Mouse (Mus musculus) neural tube, embryonic 12.5 days (tissue): ENCODE measurements around the gene Itsn1. TPM values are rescaled to one million over a fixed set of nuclear protein-coding genes. Genes with fewer than 3 reads are reported as not detected.

Experiments used
- ATAC-seq: fragments of 200-750 bp; cut with Nextera tagmentation; 2 replicates; pipeline ENCODE4 v1.8.0; 2017; ENCODE audit warnings: low read depth, mild to moderate bottlenecking, moderate TSS enrichment, moderate library complexity; ENCODE audit not compliant: low FRiP score
- H3K27ac ChIP-seq: fragments of 300-500 bp; sonication (generic); 2 replicates; pipeline ENCODE4 v1.5.1; 2016
- H3K27me3 ChIP-seq: fragments of 300-500 bp; sonication (generic); replicated peaks from 2 replicates; pipeline ENCODE4 v1.6.1; 2016; ENCODE audit warnings: mild to moderate bottlenecking
- H3K36me3 ChIP-seq: fragments of 300-500 bp; sonication (generic); 2 replicates; pipeline ENCODE4 v1.6.1; 2016; ENCODE audit warnings: mild to moderate bottlenecking
- H3K4me1 ChIP-seq: fragments of 300-500 bp; sonication (generic); 2 replicates; pipeline ENCODE4 v1.6.1; 2016
- H3K4me2 ChIP-seq: fragments of 300-500 bp; sonication (generic); replicated peaks from 2 replicates; pipeline ENCODE4 v1.6.1; 2016; ENCODE audit warnings: mild to moderate bottlenecking
- H3K4me3 ChIP-seq: fragments of 300-500 bp; sonication (generic); 2 replicates; pipeline ENCODE4 v1.5.1; 2016
- H3K9ac ChIP-seq: fragments of 300-500 bp; sonication (generic); 2 replicates; pipeline ENCODE4 v1.6.1; 2016; ENCODE audit warnings: mild to moderate bottlenecking
- H3K9me3 ChIP-seq: fragments of 300-500 bp; sonication (generic); 2 replicates; pipeline ENCODE4 v1.6.1; 2016; ENCODE audit warnings: mild to moderate bottlenecking
- WGBS: fragments of 180-500 bp; shearing (Covaris S2); methylation state at CpG from one replicate; pipeline ENCODE4 v1.1.7; 2016; 5-methylcytosine and 5-hydroxymethylcytosine counted together
- polyA plus RNA-seq: library from polyadenylated mRNA; unstranded; fragments of >200 nt; fragmentation: Nextera tagmentation; extraction: Ambion mirVana; gene quantifications from 2 replicates; pipeline ENCODE4 v1.2.1, GENCODE M21; 2016

Itsn1 gene
- polyA plus RNA-seq, 1 experiment from 2014 or later = 74.4 TPM

DNA sequence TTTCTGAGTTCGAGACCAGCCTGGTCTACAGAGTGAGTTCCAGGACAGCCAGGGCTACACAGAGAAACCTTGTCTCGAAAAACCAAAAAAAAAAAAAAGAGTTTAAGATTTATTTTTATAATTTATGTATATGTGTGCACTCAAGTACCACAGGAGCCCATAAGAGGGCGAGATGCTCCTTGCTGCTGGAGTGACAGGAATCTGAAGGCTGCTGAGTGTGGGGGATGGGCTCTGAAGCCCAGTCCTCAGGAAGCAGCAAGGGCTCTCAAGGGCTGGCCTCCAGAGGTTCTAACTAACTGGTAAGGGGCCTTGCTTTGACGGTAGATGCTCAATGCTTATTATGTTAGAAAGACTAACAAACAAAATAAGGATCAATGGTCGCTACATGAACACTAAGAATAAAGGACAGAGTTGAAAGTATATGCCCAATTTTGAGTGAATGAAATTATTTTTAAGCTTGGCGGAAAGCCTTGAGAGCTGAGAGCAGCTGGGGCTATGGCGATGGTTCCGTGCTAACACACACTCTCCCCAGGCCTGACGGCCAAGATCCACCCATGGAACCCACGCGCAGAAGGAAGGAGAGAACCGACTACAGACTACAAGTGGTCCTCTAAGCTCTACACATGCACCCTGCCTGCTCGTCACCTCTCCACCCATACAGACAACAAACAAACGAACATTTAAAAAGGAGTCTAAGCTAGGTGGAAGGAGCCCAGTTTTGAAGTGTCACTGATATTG, 24.3 kb upstream of the Itsn1 start:
- ATAC-seq = no peak
- Histone ChIP-seq H3K9ac (no peak overlapping the region), H3K9me3 (no peaks in the 10 kb centered on the region), H3K4me3 (no peak overlapping the region), H3K4me1 (no peaks in the 10 kb centered on the region), H3K27ac (no peak overlapping the region), H3K27me3 (no peaks in the 10 kb centered on the region), H3K36me3 (peaks cover 39% of the 10 kb centered on the region), H3K4me2 (no peak overlapping the region)
- WGBS = 88% methylated on average over 14 of the region's 14 CpGs

DNA sequence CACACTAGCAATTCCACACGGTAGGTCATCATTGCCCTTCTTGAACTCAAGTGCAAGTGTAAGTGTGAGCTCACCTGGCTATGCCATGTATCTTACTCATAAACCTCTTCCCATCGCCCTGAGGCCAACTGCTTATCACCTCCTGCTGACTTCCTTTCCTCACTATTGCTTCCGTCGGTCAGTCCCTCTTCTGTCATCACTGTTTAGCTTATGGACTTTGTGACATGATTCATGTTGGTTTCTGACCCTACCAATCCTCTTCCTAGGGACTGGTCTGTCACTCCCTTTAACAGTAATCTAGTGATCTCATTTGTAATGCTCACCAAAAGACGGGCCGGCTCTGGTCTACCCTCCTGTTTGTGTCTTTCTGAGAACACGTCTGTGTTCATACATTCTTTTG, 18.8 kb upstream of the Itsn1 start:
- Histone ChIP-seq H3K9me3 (no peaks in the 10 kb centered on the region), H3K4me1 (no peaks in the 10 kb centered on the region), H3K4me2 (no peak overlapping the region), H3K4me3 (no peak overlapping the region), H3K27ac (no peak overlapping the region), H3K27me3 (no peaks in the 10 kb centered on the region), H3K9ac (no peak overlapping the region), H3K36me3 (peaks cover 51% of the 10 kb centered on the region)
- WGBS = 89% methylated on average over 7 of the region's 7 CpGs
- ATAC-seq = no peak

DNA sequence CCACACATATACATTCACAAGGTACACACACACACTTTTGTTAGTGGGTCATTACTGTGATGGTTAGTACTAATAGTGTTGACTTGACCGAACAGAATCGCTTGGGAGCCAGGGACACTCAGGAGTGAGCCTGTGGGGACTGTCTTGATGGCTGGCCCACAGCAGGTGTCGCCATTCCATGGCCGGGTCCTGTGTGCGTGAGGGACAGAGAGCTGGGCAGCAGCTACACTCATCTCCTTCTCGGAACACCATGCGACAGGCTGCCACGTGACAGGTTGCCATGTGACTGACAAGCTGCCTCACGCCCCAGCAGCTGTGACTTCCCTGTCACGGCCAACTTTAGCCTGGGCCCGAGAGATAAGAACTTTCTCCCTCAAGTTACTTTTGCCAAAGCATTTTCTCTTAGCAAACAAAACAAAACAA, 12.1 kb upstream of the Itsn1 start:
- H3K4me2 ChIP-seq = no peak overlapping the region
- no peaks in the 10 kb centered on the region for H3K27me3 ChIP-seq
- no peak for ATAC-seq
- H3K27ac ChIP-seq = no peak overlapping the region
- 85% methylated on average over 11 of the region's 11 CpGs for WGBS
- H3K9me3 ChIP-seq = no peaks in the 10 kb centered on the region; the same call in 1 of the 2 replicates
- no peak overlapping the region for H3K4me3 ChIP-seq
- H3K9ac ChIP-seq = no peak overlapping the region
- no peaks in the 10 kb centered on the region for H3K4me1 ChIP-seq
- H3K36me3 ChIP-seq = peaks cover 44% of the 10 kb centered on the region

DNA sequence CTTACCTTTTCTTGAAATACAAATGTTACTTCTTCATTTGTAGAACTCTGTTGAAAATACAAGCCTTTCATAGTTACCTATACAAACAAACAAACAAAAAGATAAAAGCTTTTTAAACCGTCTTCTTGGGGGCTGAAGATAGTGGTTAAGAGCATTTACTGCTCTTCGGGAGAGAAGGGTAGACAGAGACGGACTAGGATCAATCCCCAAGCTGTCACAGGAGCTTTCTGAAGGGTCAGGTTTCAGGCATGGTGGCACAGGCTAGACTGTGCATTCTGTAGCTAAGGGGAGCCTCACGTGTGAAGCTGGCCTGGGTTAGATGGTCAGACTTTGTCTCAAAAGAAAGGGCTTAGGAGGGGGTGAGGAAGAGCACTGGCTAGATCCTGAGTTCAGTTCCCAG, 11.7 kb upstream of the Itsn1 start:
- no peak overlapping the region for H3K4me2 ChIP-seq
- H3K9ac ChIP-seq = no peak overlapping the region
- no peak for ATAC-seq
- peaks cover 44% of the 10 kb centered on the region for H3K36me3 ChIP-seq
- no peaks in the 10 kb centered on the region; the same call in 1 of the 2 replicates for H3K9me3 ChIP-seq
- 83% methylated on average over 4 of the region's 4 CpGs for whole genome bisulfite sequencing
- H3K27me3 ChIP-seq = no peaks in the 10 kb centered on the region
- no peak overlapping the region for H3K4me3 ChIP-seq
- H3K27ac ChIP-seq = no peak overlapping the region
- H3K4me1 ChIP-seq = no peaks in the 10 kb centered on the region

DNA sequence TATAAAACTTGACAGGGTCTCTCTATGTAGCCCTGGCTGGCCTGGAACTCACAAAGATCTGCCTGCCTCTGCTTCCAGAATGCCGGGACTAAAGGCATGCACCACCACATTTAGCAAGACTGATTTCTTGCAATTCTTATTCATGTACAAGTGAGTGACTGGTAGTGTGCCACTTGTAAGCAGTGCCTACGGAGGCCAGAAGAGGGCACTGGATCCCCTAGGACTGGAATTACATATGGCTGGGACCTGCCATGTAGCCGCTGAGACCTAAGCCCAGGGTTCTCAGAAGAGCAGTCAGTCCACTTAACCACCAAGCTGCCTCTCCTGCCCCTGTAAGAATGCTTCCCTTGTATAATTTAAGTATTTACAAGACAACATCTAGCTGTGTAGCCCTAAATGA, 4.8 kb upstream of the Itsn1 start:
- Histone ChIP-seq H3K9me3 (no peaks in the 10 kb centered on the region; the same call in 1 of the 2 replicates), H3K9ac (no peak overlapping the region), H3K36me3 (peaks cover 17% of the 10 kb centered on the region), H3K4me1 (peaks cover 13% of the 10 kb centered on the region), H3K27ac (no peak overlapping the region), H3K4me3 (no peak overlapping the region), H3K27me3 (no peaks in the 10 kb centered on the region), H3K4me2 (no peak overlapping the region)
- 48% methylated on average over 3 of the region's 3 CpGs for WGBS
- ATAC-seq = no peak

DNA sequence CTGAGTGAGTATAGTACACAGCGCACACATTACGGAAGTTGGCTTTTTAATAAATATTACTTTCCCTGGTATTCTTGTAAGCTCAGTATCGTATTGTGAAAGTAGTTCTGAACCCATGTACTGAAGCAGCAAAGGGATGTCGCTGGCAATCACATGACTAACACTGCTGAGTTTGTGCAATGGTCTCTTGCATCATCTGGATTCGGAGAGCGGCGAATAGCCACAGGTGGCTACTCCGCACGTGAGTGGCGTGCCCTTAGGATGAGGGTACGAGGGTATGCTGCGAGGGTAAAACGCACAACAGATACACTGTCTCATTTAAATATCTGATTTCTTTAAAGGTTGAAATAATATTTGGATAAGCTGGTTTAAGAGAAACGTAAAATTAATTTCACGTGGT, 1.6 kb upstream of the Itsn1 start:
- ATAC-seq = no peak
- Histone ChIP-seq H3K27me3 (no peaks in the 10 kb centered on the region), H3K9me3 (no peaks in the 10 kb centered on the region), H3K27ac (no peak overlapping the region), H3K36me3 (peaks cover 4% of the 10 kb centered on the region; the same call in 1 of the 2 replicates), H3K4me1 (peaks cover 22% of the 10 kb centered on the region), H3K4me2 (peak overlapping the region; percentile 70), H3K4me3 (peak overlapping the region; percentile 86; the same call in 1 of the 2 replicates), H3K9ac (peak overlapping the region; percentile 57; the same call in 1 of the 2 replicates)
- 86% methylated on average over 15 of the region's 15 CpGs for WGBS

DNA sequence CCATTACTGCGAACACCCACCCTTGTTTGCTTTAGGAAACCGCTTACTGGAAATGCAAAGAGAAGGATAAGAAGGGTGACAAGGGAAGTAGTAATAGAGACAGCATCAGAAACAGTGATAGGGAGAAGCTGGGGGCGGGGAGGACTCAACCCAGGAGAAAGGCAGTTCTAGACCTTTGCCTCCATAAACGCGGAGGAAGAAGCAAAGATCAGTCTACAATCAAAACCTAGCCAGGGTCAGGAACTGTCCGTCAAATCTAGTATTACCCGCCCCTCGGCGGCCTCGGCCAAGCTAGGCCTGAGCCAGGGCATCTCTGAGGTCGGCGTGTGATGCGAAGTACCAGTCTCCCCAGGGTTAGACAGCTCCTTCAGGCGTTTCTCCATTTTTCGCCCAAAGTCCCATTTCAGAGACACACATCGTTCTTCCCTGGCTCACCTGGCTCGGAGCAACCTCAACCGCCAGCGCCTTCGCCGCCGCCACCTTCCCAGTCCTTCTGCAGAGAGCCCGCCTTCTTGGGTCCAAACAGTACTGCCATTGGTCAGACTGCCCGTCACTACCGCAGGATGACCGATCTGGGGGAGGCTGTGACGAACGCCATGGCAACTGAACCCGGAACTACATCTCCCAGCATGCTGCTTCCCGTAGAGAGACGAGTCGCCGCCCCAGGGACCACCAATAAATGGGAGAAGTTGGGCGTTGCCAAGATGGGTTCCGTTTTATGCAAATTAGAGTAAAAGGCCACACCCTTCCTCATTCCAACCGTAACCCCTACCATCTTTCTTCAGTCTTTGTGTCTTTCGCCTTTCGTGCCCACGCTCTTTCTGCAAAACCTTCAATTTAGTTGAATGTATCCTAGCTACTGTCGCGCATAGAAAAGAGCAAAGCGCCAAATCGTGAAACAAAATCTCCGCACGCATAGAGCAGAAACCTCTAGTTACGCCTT, 687 bp upstream of the Itsn1 start, which contains the start of gene Cryzl1:
Cryzl1 (minus strand) TSS at position 853 of the 943 bp plus-strand sequence.
- Histone ChIP-seq H3K27ac (peak within 1 kb of the TSS; percentile 90), H3K4me1 (peaks cover 26% of the 10 kb centered on the region), H3K4me2 (peak within 1 kb of the TSS; percentile 70), H3K9ac (peak within 1 kb of the TSS; percentile 96), H3K4me3 (peak within 1 kb of the TSS; percentile 86), H3K27me3 (no peaks in the 10 kb centered on the region), H3K36me3 (peaks cover 4% of the 10 kb centered on the region; the same call in 1 of the 2 replicates), H3K9me3 (no peaks in the 10 kb centered on the region)
- peak; percentile 96 for ATAC-seq
- 1% methylated on average over 46 of the region's 46 CpGs for WGBS

DNA sequence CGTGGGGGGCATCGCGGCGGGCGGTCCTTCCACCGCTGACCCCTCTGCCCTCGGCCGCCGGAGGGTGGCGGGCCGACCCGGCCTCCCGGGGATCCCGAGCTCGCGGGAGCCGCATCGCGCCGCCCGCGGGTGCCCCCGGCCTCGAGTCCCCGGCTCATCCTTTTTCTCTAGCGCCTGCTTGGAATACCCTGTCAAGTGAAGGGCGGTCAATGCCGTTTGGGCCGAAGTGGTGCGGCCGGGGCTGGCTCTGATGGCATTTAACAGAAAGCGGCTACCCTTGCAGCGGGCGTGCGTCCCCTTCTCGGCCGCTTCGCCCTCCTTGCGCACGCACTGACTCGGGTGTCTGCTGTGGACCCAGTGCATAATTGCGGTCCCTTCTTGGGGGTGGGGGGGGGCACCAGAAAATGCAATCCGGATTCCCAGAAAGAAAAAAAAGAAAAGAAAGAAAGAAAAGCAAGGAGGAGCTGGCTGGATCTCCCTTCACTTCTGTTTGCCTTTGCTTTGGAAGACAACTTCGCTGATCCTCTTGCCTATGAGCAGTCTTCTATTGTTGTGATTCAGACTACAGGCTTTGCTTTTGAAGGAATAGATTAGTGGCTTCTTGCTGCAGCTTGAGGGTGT, 850 bp downstream of the Itsn1 start:
- Histone ChIP-seq H3K9me3 (no peaks in the 10 kb centered on the region), H3K9ac (peak overlapping the region; percentile 96)

DNA sequence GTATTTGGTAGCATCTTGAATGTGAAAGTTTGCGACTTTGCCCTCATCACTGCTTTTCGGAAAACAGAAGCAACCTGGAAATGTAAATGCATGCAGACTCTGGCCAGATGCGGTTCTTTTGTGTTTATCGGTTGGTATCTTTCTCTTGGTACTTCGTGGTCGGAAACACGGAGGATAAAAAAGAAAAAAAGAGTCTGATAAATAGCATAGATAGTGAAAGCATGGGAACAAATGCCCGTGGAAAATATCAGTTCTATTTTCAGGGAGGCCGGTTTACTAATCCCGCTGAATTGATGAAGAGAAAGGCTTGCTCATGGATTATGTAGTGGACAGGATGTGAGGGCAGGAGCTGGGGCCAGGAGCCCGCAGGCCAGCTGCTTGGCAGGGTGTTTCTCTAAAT, 1.4 kb downstream of the Itsn1 start:
- Histone ChIP-seq H3K4me1 (peaks cover 42% of the 10 kb centered on the region), H3K9me3 (no peaks in the 10 kb centered on the region), H3K4me3 (peak overlapping the region; percentile 86), H3K27ac (peak overlapping the region; percentile 90; the same call in 1 of the 2 replicates), H3K9ac (peak overlapping the region; percentile 96), H3K27me3 (no peaks in the 10 kb centered on the region), H3K4me2 (peak overlapping the region; percentile 70), H3K36me3 (no peaks in the 10 kb centered on the region)
- WGBS = under 1% methylated on average over 11 of the region's 11 CpGs
- no peak for ATAC-seq

More for the DNA sequence above, 850 bp downstream of the Itsn1 start:
- no peaks in the 10 kb centered on the region for H3K27me3 ChIP-seq
- peak overlapping the region; percentile 90 for H3K27ac ChIP-seq
- peaks cover 37% of the 10 kb centered on the region for H3K4me1 ChIP-seq
- peak overlapping the region; percentile 86 for H3K4me3 ChIP-seq
- under 1% methylated on average over 44 of the region's 44 CpGs for WGBS
- H3K4me2 ChIP-seq = peak overlapping the region; percentile 70
- H3K36me3 ChIP-seq = 0 out of 2 replicates have a peak, but pooled peaks cover under 1% of the 10 kb centered on the region
- ATAC-seq = no peak

DNA sequence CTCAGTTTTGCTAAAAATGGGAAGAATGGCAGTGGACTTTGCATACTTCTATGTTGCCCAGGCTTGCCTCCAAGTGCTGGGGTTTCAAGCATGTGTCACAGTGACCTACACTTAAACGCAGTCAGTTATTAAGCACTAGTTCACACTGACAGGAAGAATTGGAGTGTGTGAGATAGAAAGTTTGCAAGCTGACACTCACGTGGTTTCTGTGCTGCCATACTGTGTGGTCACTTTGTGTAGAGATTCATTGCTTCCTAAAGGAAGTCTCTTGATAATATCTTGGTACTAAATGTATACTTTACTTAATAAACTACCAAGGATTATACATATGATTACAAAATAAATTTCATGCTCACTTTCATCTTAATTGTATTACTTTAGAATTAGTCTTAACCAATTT, 3.7 kb downstream of the Itsn1 start:
- peaks cover 42% of the 10 kb centered on the region for H3K4me1 ChIP-seq
- WGBS = 80% methylated on average over 2 of the region's 2 CpGs
- no peaks in the 10 kb centered on the region for H3K9me3 ChIP-seq
- H3K4me3 ChIP-seq = no peak overlapping the region
- H3K9ac ChIP-seq = no peak overlapping the region
- H3K36me3 ChIP-seq = no peaks in the 10 kb centered on the region
- no peak for ATAC-seq
- H3K4me2 ChIP-seq = no peak overlapping the region
- no peaks in the 10 kb centered on the region for H3K27me3 ChIP-seq
- H3K27ac ChIP-seq = no peak overlapping the region

DNA sequence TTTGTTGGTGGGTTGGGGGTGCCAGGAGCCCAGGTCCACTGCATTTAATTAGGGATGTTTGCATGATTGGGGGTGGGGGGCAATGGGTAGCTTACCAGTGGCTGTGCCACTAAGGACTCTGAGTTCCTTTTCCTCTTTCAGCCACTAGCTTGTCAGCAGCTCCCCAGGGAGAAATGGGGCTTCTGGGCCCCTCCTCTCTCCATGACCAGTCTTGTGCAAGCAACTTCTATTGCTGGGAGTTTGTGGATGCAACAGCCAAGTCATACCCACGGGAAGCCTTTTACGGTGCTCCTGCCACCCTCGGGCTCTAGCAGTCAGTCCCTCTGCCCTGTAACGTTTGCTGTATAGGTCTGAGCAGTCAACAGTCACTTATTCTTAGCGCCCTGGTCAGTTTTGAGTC, 5.7 kb downstream of the Itsn1 start:
- Histone ChIP-seq H3K4me1 (peaks cover 45% of the 10 kb centered on the region), H3K27me3 (no peaks in the 10 kb centered on the region), H3K4me3 (no peak overlapping the region), H3K36me3 (no peaks in the 10 kb centered on the region), H3K27ac (no peak overlapping the region), H3K9ac (no peak overlapping the region), H3K4me2 (no peak overlapping the region), H3K9me3 (no peaks in the 10 kb centered on the region)
- ATAC-seq = no peak
- 67% methylated on average over 5 of the region's 5 CpGs for WGBS
